Mouse (Mus musculus) cerebellum, adult 2 months (tissue): ENCODE results near the gene Efr3b.

Experiments
- CTCF ChIP-seq: fragments of 200-500 bp; IDR thresholded peaks from 2 replicates; pipeline ENCODE4 v1.5.1; 2011; ENCODE audit warnings: low read depth, mild to moderate bottlenecking, control low read depth, low read length, moderate library complexity, borderline replicate concordance; ENCODE audit not compliant: insufficient read depth
- POLR2A ChIP-seq: fragments of 200-500 bp; IDR thresholded peaks from 2 replicates; pipeline ENCODE4 v1.6.1; 2011; ENCODE audit warnings: low read length, control low read depth, borderline replicate concordance; ENCODE audit not compliant: insufficient read depth

- TF ChIP-seq CTCF (no peak), POLR2A (no peak)
Measured at GRCm38 (mm10) chr12:4011715-4012114, 27.0 kb downstream of the Efr3b start.
